Mouse (Mus musculus): ENCODE data around the gene Rims3. TPM values are rescaled to one million over a fixed set of nuclear protein-coding genes. Genes with fewer than 3 reads are reported as not detected.

Rims3 gene
- total RNA-seq, 2 experiments from 2014 or later = 0.06 TPM; not detected in 1

DNA sequence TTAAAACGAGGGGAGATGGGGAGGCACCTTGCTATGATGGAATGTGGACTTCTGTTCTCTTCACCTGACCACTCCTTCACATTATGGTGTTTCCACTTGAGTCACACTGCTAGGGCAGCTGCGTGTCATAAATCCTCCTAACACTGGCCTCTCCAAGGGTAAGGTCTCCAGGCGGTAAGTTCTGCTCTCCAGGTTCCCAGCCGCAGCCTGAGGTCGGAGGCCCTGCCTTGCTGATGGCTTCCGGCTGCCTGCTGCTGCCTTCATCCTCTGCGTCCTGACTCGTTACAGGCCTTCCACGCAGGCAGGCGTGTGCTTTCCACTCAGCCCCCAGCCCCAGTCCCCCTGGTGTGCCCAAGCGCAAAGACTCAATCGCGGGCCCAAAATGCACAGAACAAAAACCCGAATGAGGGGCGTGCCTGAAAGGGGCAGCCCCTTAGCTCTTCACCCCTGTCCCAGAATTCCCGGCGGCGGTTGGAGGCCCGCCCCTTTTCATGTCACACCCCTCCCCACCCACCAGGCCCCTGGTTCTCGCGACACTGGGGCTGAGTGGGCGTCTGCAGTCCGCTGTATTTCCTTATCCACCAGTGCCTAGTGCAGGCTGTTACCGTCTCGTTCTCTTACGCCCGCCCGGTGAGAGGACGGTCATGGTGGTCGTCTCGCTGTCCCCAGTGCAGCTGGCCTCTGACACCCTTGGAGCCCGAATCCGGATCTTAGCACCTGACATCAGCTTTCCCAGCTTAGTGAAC, 70.1 kb downstream of the Rims3 start, which contains the start of gene Exo5:
TSS of gene Exo5 (minus strand) at position 464 of the 746 bp plus-strand sequence.
- intact Hi-C loops (cut with DNase I; ENCODE audit: low total_unique reads) = no loop called here
- peak; percentile 95 for DNase-seq

DNA sequence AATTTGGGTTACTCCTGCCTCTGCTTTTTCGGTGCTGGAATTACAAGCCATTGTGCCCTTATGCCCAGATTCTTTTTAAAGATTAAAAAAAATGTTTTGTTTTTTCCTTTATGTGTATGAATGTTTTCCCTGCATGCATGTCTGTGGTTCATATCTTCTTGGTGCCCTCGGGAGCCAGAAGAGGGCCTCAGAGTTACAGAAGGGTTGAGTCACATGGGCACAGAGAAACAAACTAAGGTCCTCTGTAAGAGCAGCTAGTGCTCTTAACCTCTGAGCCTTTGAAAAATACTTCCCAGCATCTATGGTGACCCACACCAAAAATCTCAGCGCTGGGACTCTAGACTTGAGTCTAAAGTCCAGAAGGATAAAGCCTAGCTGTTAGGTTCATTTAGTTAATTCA, 70.8 kb downstream of the Rims3 start:
- intact Hi-C loops (cut with DNase I; ENCODE audit: low total_unique reads) = no loop called here
- DNase-seq = peak; percentile 15

DNA sequence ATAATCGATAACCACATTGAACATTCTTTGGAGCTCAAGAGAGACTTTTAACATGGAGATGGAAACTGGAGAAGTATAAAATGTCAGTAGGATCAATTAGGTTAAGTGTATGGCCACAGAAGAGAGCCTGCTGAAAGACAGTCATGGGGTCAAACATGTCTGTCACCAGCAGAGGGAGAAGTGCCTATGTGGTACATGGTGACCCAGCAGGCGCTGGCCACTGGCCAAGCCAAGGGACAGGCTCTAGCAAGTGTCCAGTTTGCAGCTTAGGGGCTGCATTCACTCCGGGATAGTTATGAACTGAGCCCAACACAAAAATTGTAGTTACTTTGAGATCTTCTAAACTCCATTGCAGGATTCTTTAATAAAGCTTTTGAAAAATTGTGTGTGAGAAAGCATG, 74.1 kb downstream of the Rims3 start:
- intact Hi-C loops (cut with DNase I; ENCODE audit: low total_unique reads) = no loop called here
- peak; percentile 14 for DNase-seq

DNA sequence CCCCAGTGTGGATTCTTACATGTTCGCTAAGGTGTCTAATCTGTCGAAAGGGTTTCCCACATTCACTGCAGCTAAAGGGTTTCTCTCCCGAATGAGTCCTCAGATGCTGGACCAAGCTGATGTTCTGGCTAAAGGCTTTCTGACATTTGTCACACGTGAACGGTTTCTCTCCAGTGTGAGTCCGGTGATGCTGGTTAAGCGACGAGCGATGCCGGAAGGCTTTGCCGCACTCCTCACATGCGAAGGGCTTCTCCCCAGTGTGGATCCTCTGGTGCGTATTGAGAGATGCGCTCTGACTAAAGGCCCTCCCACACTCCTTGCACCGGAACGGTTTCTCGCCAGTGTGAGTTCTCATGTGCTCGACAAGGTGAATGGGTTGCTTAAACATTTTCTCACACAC, 76.1 kb downstream of the Rims3 start:
- DNase-seq = no peak
- intact Hi-C loops (cut with DNase I; ENCODE audit: low total_unique reads) = no loop called here

GRCm38 (mm10) chr4:120935006-120935405, 80.4 kb downstream of the Rims3 start:
- DNase-seq = no peak
- intact Hi-C loops (cut with DNase I; ENCODE audit: low total_unique reads) = no loop called here

Small RNAs within 50 kb of the gene (microRNA-seq; reads per million reads assigned to microRNA genes)
- 0 reads per million in 2 experiments for gene Gm23936

Other genes with a start within 250 kb of the Rims3 start
- 10 to 100 TPM; 38.6 to 69.1 TPM for gene Cited4, start 188.2 kb upstream of the Rims3 start, total RNA-seq (2021)
- 10 to 100 TPM; 15.7 to 18.5 TPM for gene Kcnq4, start 106.2 kb upstream of the Rims3 start, total RNA-seq (2021)
- 10 to 100 TPM; 43.7 to 44.3 TPM for gene Nfyc, start 23.2 kb upstream of the Rims3 start, total RNA-seq (2021)
- 1 to 10 TPM; 2.8 to 3.9 TPM for gene Exo5, start 70.2 kb downstream of the Rims3 start, total RNA-seq (2021)
- gene Zfp69, start 96.9 kb downstream of the Rims3 start, total RNA-seq (2021) = 1 to 10 TPM; 1.1 to 1.3 TPM
- gene Smap2, start 162.4 kb downstream of the Rims3 start, total RNA-seq (2021) = 10 to 100 TPM; 16.1 to 16.3 TPM
- under 1 TPM; 0.60 to 0.84 TPM for gene Col9a2, start 184.6 kb downstream of the Rims3 start, total RNA-seq (2021)
- gene Zmpste24, start 243.4 kb downstream of the Rims3 start, total RNA-seq (2021) = 10 to 100 TPM; 17.2 to 20.1 TPM

All from gastrocnemius, postnatal 14 days (tissue).